Mouse (Mus musculus) liver, adult 2 months (tissue): ENCODE data around the gene Tmprss4.

Experiments
- CTCF ChIP-seq: fragments of 200-500 bp; IDR thresholded peaks from 2 replicates; pipeline ENCODE4 v1.5.1; 2011; ENCODE audit warnings: low read depth, low read length, control low read depth
- POLR2A ChIP-seq: fragments of 200-500 bp; IDR thresholded peaks from 2 replicates; pipeline ENCODE4 v1.6.1; 2011; ENCODE audit warnings: low read length, control low read depth; ENCODE audit not compliant: insufficient read depth; ENCODE audit errors: extremely low read depth

GRCm38 (mm10) chr9:45189661-45190174 lies 14.2 kb downstream of the Tmprss4 start:
- TF ChIP-seq CTCF (no peak), POLR2A (no peak)
